Mouse (Mus musculus): Measurements from ENCODE around the gene Usb1.
A peak's percentile ranks its signal among the peaks of the same experiment; 100 is the strongest.

The Usb1 gene

GRCm38 (mm10) chr8:95335706-95336105 is 3.6 kb downstream of the Usb1 start:
- no peak for DNase-seq (ENCODE audit: low spot score in 2 of 2)

- DNase-seq (ENCODE audit: low spot score in 2 of 2) = no peak
Observed at GRCm38 (mm10) chr8:95336363-95336762, 4.3 kb downstream of the Usb1 start.

- no peak for DNase-seq (ENCODE audit: low spot score in 2 of 2)
Observed at GRCm38 (mm10) chr8:95341721-95342120, 9.6 kb downstream of the Usb1 start.

- no peak for DNase-seq (ENCODE audit: low spot score in 2 of 2)
Observed at GRCm38 (mm10) chr8:95344668-95345067, 12.6 kb downstream of the Usb1 start.

- DNase-seq (ENCODE audit: low spot score in 2 of 2) = peak in 1 of 2 experiments; percentile 39
Observed at GRCm38 (mm10) chr8:95346643-95347545, 14.8 kb downstream of the Usb1 start.

GRCm38 (mm10) chr8:95348356-95348755 is 16.3 kb downstream of the Usb1 start:
- DNase-seq (ENCODE audit: low spot score in 2 of 2) = no peak

GRCm38 (mm10) chr8:95348811-95349630 is 16.9 kb downstream of the Usb1 start:
- no peak for DNase-seq (ENCODE audit: low spot score in 2 of 2)

GRCm38 (mm10) chr8:95351461-95351860 is 19.4 kb downstream of the Usb1 start:
- DNase-seq (ENCODE audit: low spot score in 2 of 2) = no peak

GRCm38 (mm10) chr8:95352151-95352870 is 20.2 kb downstream of the Usb1 start, which contains the start of gene Mmp15:
TSS of gene Mmp15 (plus strand) at chr8:95352268.
- DNase-seq (ENCODE audit: low spot score in 2 of 2) = no peak

- DNase-seq (ENCODE audit: low spot score in 2 of 2) = no peak
Observed at GRCm38 (mm10) chr8:95352871-95353866, 21.1 kb downstream of the Usb1 start.

- no peak for DNase-seq (ENCODE audit: low spot score in 2 of 2)
Observed at GRCm38 (mm10) chr8:95354606-95355005, 22.5 kb downstream of the Usb1 start.

GRCm38 (mm10) chr8:95358550-95359411 is 26.7 kb downstream of the Usb1 start:
- DNase-seq (ENCODE audit: low spot score in 2 of 2) = no peak

- no peak for DNase-seq (ENCODE audit: low spot score in 2 of 2)
Observed at GRCm38 (mm10) chr8:95360181-95361015, 28.3 kb downstream of the Usb1 start.

- no peak for DNase-seq (ENCODE audit: low spot score in 2 of 2)
Observed at GRCm38 (mm10) chr8:95361016-95361341, 28.9 kb downstream of the Usb1 start.

- DNase-seq (ENCODE audit: low spot score in 2 of 2) = no peak
Observed at GRCm38 (mm10) chr8:95362272-95362671, 30.2 kb downstream of the Usb1 start.

- no peak for DNase-seq (ENCODE audit: low spot score in 2 of 2)
Observed at GRCm38 (mm10) chr8:95363849-95364248, 31.8 kb downstream of the Usb1 start.

- DNase-seq (ENCODE audit: low spot score in 2 of 2) = no peak
Observed at GRCm38 (mm10) chr8:95369581-95370326, 37.7 kb downstream of the Usb1 start.

- DNase-seq (ENCODE audit: low spot score in 2 of 2) = no peak
Observed at GRCm38 (mm10) chr8:95373389-95374002, 41.4 kb downstream of the Usb1 start.
